Mouse (Mus musculus): ENCODE data around the gene Lrrfip2.

The Lrrfip2 gene

GRCm38 (mm10) chr9:111220551-111221080, 103.2 kb downstream of the Lrrfip2 start:
- DNase-seq (ENCODE audit: low read depth, low spot score): no peak

GRCm38 (mm10) chr9:111221580-111221979, 104.2 kb downstream of the Lrrfip2 start:
- DNase-seq (ENCODE audit: low read depth, low spot score): no peak

GRCm38 (mm10) chr9:111223406-111223805, 106.0 kb downstream of the Lrrfip2 start:
- DNase-seq (ENCODE audit: low read depth, low spot score): no peak

- DNase-seq (ENCODE audit: low read depth, low spot score): no peak
These were observed 111.1 kb downstream of the Lrrfip2 start for GRCm38 (mm10) chr9:111228446-111228845.

GRCm38 (mm10) chr9:111234701-111235100, 117.3 kb downstream of the Lrrfip2 start:
- no peak for DNase-seq (ENCODE audit: low read depth, low spot score)

GRCm38 (mm10) chr9:111237726-111238125, 120.3 kb downstream of the Lrrfip2 start:
- DNase-seq (ENCODE audit: low read depth, low spot score): no peak

- DNase-seq (ENCODE audit: low read depth, low spot score): no peak
These were observed 122.4 kb downstream of the Lrrfip2 start for GRCm38 (mm10) chr9:111239821-111240220.

GRCm38 (mm10) chr9:111243384-111243783, 126.0 kb downstream of the Lrrfip2 start:
- DNase-seq (ENCODE audit: low read depth, low spot score): no peak

GRCm38 (mm10) chr9:111245546-111245945, 128.2 kb downstream of the Lrrfip2 start:
- no peak for DNase-seq (ENCODE audit: low read depth, low spot score)

GRCm38 (mm10) chr9:111247682-111248246, 130.4 kb downstream of the Lrrfip2 start:
- DNase-seq (ENCODE audit: low read depth, low spot score): no peak

GRCm38 (mm10) chr9:111252161-111252869, 134.9 kb downstream of the Lrrfip2 start:
- DNase-seq (ENCODE audit: low read depth, low spot score): no peak

- DNase-seq (ENCODE audit: low read depth, low spot score): no peak
These were observed 143.1 kb downstream of the Lrrfip2 start for GRCm38 (mm10) chr9:111260360-111260985.

GRCm38 (mm10) chr9:111261356-111261755, 144.0 kb downstream of the Lrrfip2 start:
- DNase-seq (ENCODE audit: low read depth, low spot score): no peak

GRCm38 (mm10) chr9:111267998-111268397, 150.6 kb downstream of the Lrrfip2 start:
- DNase-seq (ENCODE audit: low read depth, low spot score): no peak

GRCm38 (mm10) chr9:111270606-111271005, 153.2 kb downstream of the Lrrfip2 start:
- DNase-seq (ENCODE audit: low read depth, low spot score): no peak

GRCm38 (mm10) chr9:111271056-111271433, 153.7 kb downstream of the Lrrfip2 start:
- no peak for DNase-seq (ENCODE audit: low read depth, low spot score)

- peak; percentile 100 for DNase-seq (ENCODE audit: low read depth, low spot score)
These were observed 154.2 kb downstream of the Lrrfip2 start, which contains the start of the genes Mlh1 and Epm2aip1 for GRCm38 (mm10) chr9:111271434-111272160. TSS of gene Mlh1 (minus strand) at chr9:111271791. TSS of gene Epm2aip1 (plus strand) at chr9:111271929.

- DNase-seq (ENCODE audit: low read depth, low spot score): no peak
These were observed 155.0 kb downstream of the Lrrfip2 start for GRCm38 (mm10) chr9:111272356-111272755.

GRCm38 (mm10) chr9:111272996-111273785, 155.8 kb downstream of the Lrrfip2 start:
- DNase-seq (ENCODE audit: low read depth, low spot score): no peak

- DNase-seq (ENCODE audit: low read depth, low spot score): no peak
These were observed 156.6 kb downstream of the Lrrfip2 start for GRCm38 (mm10) chr9:111273958-111274357.

- no peak for DNase-seq (ENCODE audit: low read depth, low spot score)
These were observed 157.8 kb downstream of the Lrrfip2 start for GRCm38 (mm10) chr9:111275156-111275555.

Data from embryo, embryonic 11.5 days (tissue).